Mouse (Mus musculus) embryonic fibroblast, embryonic 13.5 days (primary cell): ENCODE measurements around the gene 1700028K03Rik.

Experiments used
- CTCF ChIP-seq: IDR thresholded peaks from 2 replicates; pipeline ENCODE4 v1.5.1; 2011; ENCODE audit warnings: mild to moderate bottlenecking, control low read depth, low read length, moderate library complexity, borderline replicate concordance; ENCODE audit not compliant: insufficient read depth
- POLR2A ChIP-seq: IDR thresholded peaks from 2 replicates; pipeline ENCODE4 v1.6.1; 2011; ENCODE audit warnings: low read depth, mild to moderate bottlenecking, control low read depth, low read length, moderate library complexity

- TF ChIP-seq CTCF (no peak), POLR2A (no peak)
These were observed 63.9 kb downstream of the 1700028K03Rik start for GRCm38 (mm10) chr5:107598380-107598779.
